Mouse (Mus musculus) left cerebral cortex, postnatal 25 days (tissue): ENCODE measurements around the gene Hist1h1a. TPM values are rescaled to one million over a fixed set of nuclear protein-coding genes. Genes with fewer than 3 reads are reported as not detected.
"Not testable (repeated sequence)": the region's sequence is repeated elsewhere in the genome, so short reads cannot be mapped to it uniquely, and the experiment has no call there.

Source experiments
- DNase-seq, 2 experiments: peaks; one replicate each; pipeline ENCODE4 v3.0.0; 2022; ENCODE audit warnings: low spot score in 2 of 2, mixed read lengths in 1 of 2
- intact Hi-C: fragments of 180-260 bp; cut with DNase I; formaldehyde crosslinking; loops from one replicate; pipeline ENCODE4 v1.15.1; 2025
- total RNA-seq, 2 experiments: library from RNA; stranded (reverse); gene quantifications; 2 replicates each; pipeline ENCODE4 v1.2.3; 2021

The Hist1h1a gene
- total RNA-seq, 2 experiments from 2014 or later, result 18.2 to 29.1 TPM

DNA sequence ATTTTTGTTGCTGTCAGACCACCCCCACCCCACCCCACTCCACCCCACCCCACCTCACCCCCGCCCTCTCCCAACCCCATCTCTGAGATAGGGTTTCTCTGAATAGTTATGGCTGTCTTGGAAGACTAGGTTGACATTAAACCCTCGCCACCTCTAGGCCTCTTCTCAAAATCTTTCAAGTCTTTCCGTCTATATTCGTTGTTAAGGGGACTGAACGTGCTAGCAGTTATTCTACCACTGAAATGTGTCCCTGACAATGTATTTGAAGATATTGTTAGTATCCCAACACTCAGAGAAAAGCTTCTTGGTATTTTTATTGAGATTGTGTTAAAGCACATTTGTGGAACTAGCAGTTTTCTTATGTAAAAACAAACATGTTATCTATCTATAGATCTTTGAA, 22.6 kb upstream of the Hist1h1a start:
- DNase-seq, result no peak
- intact Hi-C loops, result loop anchor here (5.0 kb wide), 1 partner anchor 159 kb away; the partner anchor contains the start of gene Hist1h4d

DNA sequence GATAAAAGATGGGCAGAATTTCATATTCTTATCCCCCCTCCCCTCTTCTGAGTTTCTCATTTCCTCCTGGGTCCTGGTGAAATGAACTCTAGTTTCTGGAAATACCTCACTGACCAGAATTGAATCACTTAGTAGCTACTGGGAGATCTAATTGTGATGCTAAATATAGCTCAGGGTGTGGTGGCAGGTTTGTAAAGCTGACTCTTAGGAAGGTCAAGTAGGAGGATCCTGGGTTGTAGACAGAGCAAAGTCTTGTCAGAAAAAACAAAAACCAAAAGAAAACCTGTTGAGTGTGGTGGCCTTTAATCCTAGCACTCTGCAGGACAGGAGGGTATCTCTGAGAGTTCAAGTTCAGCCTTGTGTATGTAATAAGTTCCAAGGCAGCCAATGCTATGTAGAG, 21.5 kb upstream of the Hist1h1a start:
- no peak for DNase-seq
- intact Hi-C loops, result loop anchor here (5.0 kb wide), 1 partner anchor 160 kb away; the partner anchor contains the start of gene Hist1h4d

- intact Hi-C loops, result loop anchor here (5.0 kb wide), 1 partner anchor 161 kb away; the partner anchor contains the start of gene Hist1h4d
Measured at GRCm38 (mm10) chr13:23743215-23743614, 20.3 kb upstream of the Hist1h1a start.

GRCm38 (mm10) chr13:23743963-23744362, 19.5 kb upstream of the Hist1h1a start:
- intact Hi-C loops, result loop anchor here (5.0 kb wide), 1 partner anchor 162 kb away; the partner anchor contains the start of gene Hist1h4d
- no peak for DNase-seq

More at GRCm38 (mm10) chr13:23743215-23743614, 20.3 kb upstream of the Hist1h1a start:
- no peak for DNase-seq

- no peak for DNase-seq
- intact Hi-C loops, result loop anchor here (5.0 kb wide), 1 partner anchor 162 kb away; the partner anchor contains the start of gene Hist1h4d
Measured at GRCm38 (mm10) chr13:23744421-23745380, 18.8 kb upstream of the Hist1h1a start.

DNA sequence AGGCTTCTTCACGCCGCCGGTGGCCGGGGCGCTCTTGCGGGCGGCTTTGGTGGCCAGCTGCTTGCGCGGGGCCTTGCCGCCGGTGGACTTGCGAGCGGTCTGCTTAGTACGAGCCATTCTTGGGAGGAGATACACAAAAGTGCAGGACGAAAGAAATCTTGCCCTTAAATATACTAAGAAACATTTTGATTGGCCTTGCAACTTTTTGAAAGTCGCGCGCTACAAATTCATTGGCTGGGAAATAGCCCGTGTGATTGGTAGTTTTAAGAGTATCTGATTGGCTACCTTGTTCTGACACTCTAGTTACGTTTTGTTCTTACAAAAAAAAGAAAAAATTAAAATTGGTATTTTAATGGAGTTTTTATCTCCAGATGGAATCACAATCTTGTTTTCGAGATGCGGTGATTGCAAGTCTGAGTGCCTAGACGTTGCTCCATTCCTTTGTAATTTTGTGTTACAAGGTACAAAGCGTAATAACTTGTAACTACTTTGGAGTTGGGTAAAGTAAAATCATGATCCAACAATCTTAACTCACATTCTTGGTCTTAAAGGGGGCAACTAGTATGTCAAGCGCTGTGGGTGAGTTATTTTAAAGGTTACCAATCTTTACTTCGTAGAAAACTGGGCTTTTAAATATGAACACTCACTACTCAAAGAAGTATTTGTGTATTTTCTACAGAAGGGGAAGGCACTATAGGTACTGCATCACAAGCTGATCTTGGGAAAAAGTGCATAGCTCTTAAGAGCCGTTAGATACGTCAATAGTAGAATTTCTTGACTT, 17.9 kb upstream of the Hist1h1a start, which contains the start of gene Hist1h3c:
TSS of gene Hist1h3c (minus strand) at position 222 of the 781 bp plus-strand sequence.
- intact Hi-C loops, result no loop called here

DNA sequence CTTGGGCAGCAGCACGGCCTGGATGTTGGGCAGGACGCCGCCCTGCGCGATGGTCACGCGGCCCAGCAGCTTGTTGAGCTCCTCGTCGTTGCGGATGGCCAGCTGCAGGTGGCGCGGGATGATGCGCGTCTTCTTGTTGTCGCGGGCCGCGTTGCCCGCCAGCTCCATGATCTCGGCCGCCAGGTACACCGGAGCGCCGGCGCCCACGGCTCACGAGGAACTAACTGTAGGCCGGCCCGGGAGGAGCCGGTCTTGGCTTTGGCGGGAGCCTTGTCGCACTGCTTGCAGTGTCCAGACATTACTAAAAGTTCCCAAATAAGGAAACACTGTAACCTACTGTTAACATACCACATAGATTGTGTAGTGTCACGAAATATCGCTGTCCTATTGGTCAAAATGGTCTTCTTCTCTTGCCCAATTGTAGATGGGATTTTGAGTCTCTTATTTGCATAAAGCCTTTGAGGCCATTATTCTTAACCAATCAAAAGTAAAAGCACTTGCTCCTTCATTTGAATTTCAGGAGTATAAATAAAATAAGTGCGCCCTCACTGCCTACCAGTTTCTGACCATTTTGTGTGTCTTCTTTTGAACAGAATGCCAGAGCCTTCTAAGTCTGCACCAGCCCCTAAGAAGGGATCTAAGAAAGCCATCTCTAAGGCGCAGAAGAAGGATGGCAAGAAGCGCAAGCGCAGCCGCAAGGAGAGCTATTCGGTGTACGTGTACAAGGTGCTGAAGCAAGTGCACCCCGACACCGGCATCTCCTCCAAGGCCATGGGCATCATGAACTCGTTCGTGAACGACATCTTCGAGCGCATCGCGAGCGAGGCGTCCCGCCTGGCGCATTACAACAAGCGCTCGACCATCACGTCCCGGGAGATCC, 17.0 kb upstream of the Hist1h1a start, which contains the start of gene Hist1h2bb:
TSS of gene Hist1h2bb (plus strand) at position 534 of the 880 bp plus-strand sequence.
- intact Hi-C loops, result not testable (repeated sequence)

More for the DNA sequence above, 17.9 kb upstream of the Hist1h1a start, which contains the start of gene Hist1h3c:
- peak; percentile 86 to 90 for DNase-seq

DNA sequence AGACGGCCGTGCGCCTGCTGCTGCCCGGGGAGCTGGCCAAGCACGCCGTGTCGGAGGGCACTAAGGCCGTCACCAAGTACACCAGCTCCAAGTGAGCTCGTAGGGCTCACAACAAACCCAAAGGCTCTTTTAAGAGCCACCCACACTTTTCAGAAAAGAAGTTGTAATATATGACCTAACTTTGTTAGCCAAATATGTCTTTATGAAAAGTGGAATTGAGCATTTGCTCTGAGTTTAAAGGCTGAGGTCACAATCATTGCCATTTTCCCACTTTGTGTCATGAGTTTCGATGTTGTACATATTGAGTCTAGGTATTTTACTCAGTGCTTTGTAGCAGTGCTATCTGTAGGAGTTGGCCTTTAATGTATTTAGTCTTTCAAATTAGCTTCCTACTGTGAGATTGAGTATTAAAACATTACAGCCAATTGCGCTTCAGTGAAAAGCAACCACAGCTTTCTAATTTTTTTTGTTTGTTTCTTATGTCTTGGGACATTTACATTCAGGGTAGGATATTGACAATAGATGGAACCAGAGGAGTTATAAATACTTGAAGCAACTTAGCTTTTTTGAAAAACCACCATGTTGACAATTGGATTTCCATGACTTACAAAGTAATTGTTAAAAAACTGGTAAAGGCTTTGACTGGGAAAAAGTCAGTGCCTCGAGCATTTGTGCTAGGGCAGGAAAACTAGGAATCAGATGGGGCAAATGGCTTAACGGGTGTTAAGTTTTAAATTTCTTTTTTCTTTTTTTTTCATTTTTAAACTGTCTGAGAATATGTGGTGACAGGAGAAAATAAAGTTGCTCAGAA, 16.2 kb upstream of the Hist1h1a start:
- intact Hi-C loops, result no loop called here
- no peak for DNase-seq

More for the DNA sequence above, 17.0 kb upstream of the Hist1h1a start, which contains the start of gene Hist1h2bb:
- DNase-seq, result peak; percentile 85 to 96

DNA sequence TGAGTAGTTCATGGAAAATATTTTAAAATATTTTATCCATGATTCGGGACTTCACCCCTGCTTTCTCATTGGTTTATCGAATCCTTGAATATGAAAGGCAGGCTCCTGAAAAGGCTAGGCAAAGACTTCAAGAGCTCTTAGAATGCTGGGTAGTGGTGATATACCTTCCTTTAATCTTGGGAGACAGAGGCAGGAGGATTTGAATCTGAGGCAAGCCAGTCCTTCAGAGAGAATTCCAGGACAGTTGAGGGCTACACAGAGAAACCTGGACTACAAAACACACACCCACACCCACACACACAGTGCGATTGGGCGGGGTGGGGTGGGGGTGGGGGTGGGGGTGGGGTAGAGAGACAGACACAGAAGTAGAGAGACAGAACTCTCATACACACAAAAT, 15.6 kb upstream of the Hist1h1a start:
- intact Hi-C loops, result no loop called here
- DNase-seq, result no peak

- intact Hi-C loops, result loop anchor here (10.0 kb wide), 1 partner anchor 1965 kb away; the partner anchor contains the start of genes Hist1h1b, Hist1h2an, Hist1h2bp and Hist1h3i
- DNase-seq, result no peak
Measured at GRCm38 (mm10) chr13:23749563-23750121, 13.8 kb upstream of the Hist1h1a start.

DNA sequence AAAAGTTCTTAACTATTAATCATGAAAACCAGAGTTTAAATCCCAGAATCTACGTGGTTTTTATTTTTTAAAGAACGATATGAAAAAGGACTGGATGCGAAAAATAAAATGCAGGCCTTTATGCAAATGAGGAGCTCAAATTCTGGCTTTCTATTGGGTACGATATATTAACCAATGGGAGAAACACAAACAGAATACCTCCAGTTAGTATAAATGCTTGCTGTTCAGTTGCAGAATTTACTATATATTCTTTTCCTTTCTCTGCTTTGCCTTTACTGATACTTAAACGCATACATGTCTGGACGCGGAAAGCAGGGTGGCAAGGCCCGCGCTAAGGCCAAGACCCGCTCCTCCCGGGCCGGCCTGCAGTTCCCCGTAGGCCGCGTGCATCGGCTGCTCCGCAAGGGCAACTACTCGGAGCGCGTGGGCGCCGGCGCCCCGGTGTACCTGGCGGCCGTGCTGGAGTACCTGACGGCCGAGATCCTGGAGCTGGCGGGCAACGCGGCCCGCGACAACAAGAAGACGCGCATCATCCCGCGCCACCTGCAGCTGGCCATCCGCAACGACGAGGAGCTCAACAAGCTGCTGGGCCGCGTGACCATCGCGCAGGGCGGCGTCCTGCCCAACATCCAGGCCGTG, 12.5 kb upstream of the Hist1h1a start, which contains the start of gene Hist1h2ab:
TSS of gene Hist1h2ab (plus strand) at position 288 of the 639 bp plus-strand sequence.
- peak; percentile 45 to 69 for DNase-seq
- intact Hi-C loops, result loop anchor here (10.0 kb wide), 1 partner anchor 1966 kb away; the partner anchor contains the start of genes Hist1h1b, Hist1h2an, Hist1h2bp and Hist1h3i

DNA sequence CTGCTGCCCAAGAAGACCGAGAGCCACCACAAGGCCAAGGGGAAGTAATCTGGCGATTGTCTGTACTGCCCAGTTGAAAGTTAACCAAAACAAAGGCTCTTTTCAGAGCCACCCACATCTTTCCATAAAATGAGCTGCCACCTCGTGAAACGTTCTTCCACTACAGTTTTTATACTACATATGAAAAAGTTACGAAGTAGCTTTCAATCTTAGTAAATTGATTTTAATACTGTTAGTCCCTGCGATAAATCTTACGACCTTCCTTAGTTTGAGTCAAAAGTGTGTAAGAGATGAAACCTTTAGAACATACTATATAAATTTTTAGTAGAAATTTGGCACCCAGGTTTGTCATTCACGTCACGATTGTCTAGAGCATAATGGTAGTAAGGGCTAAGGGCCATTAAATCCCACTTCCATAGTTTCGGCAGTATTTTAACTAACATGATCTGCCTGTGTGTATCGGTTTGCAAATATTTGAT, 11.9 kb upstream of the Hist1h1a start:
- intact Hi-C loops, result loop anchor here (10.0 kb wide), 1 partner anchor 1967 kb away; the partner anchor contains the start of genes Hist1h1b, Hist1h2an, Hist1h2bp and Hist1h3i
- no peak for DNase-seq

- intact Hi-C loops, result loop anchor here (10.0 kb wide), 1 partner anchor 1967 kb away; the partner anchor contains the start of genes Hist1h1b, Hist1h2an, Hist1h2bp and Hist1h3i
- DNase-seq, result peak; percentile 94 to 98
Measured at GRCm38 (mm10) chr13:23752067-23752741, 11.3 kb upstream of the Hist1h1a start, which contains the start of gene Hist1h3b. Hist1h3b (plus strand) TSS chr13:23752267.

DNA sequence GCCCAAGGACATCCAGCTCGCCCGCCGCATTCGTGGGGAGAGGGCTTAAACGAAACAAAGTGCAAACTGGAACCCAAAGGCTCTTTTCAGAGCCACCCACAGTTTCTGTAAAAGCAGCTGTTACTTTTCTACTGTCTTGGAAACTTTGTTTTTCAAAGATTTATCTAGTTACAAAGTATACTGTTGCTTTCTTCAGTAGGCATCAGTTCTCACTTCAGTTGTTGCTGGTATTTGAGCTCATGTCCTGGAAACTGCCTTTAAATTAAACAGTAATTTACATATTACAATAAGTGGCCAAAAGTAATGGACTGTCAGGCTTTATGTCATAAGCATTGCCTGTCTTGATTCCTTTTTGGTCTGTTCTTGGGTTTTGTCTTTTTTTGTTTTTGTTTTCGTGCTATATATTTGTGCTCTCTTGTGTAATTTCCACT, 10.7 kb upstream of the Hist1h1a start:
- DNase-seq, result no peak
- intact Hi-C loops, result loop anchor here (10.0 kb wide), 1 partner anchor 1968 kb away; the partner anchor contains the start of genes Hist1h1b, Hist1h2an, Hist1h2bp and Hist1h3i

DNA sequence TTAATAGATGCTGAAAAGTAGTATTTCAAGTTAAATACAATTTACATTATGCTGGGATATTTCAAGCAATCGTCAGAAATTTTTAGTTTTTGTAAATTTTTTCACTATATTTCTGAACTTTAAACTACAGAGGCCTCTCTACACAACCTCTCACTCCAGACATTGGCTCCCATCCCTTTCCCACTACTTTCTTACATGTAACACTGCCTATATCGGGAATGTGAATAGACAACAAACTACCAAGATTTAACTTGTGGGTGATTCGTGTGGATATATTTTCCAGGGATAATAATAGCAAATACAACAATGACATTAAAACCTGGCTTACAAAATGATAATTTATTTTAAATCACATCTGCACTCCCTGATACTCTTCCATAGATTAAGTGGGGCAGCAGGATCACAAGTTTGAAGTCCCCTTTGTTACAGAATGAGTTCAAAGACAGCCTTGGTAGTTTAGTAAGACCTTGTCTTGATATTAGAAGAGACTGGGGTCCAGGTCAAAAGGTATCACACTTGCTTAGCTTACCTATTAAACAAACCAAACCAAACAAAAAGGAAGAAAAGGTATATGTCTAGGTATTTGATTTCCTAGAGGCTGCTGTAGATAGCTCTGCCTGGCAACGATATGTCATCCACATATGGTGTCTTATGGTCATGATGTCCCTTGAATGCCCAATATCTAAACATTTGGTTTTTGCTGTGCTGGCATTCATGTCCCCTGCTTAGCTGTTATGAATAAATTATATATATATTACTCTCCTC, 10.0 kb upstream of the Hist1h1a start:
- DNase-seq, result no peak
- intact Hi-C loops, result loop anchor here (10.0 kb wide), 1 partner anchor 1969 kb away; the partner anchor contains the start of genes Hist1h1b, Hist1h2an, Hist1h2bp and Hist1h3i
